In genomic region chr11:5897839-5898238, GRCm38 (mm10) we compare ENCODE assay signal across 14 mouse cellular contexts. TPM values are rescaled to one million over a fixed set of nuclear protein-coding genes. Genes with fewer than 3 reads are reported as not detected.
A peak's percentile ranks its signal among the peaks of the same experiment; 100 is the strongest.
DNase-seq lines count a peak whose midpoint lies in the region; ATAC-seq and TF ChIP-seq lines count a peak whose summit lies in the region.
"Had no signal": no experiment of that assay in that cellular context is flagged by ENCODE, and none has a peak within 500 bp of the region (broad histone marks: within the 10 kb centered on the region; RNA-seq: fewer than 3 reads in every experiment).

No protein-coding gene starts in this region.

- TF ChIP-seq CTCF in heart, adult 2 months (IDR thresholded peaks at IDR 0.05): no peak
- no peak for TF ChIP-seq CTCF in ES-Bruce4 (IDR thresholded peaks at IDR 0.05; ENCODE audit: low read depth, low read length)

- no peaks in the 10 kb centered on the region for H3K79me2 ChIP-seq in heart, adult 2 months (replicated peaks; ENCODE audit: control insufficient read depth, insufficient read depth, low read length)

- no peaks in the 10 kb centered on the region for H3K36me3 ChIP-seq in heart, adult 2 months (ENCODE audit: control insufficient read depth, insufficient read depth, low read length)
- H3K36me3 ChIP-seq in kidney, embryonic 14.5 days (ENCODE audit: control insufficient read depth, insufficient read depth, low read length): no peaks in the 10 kb centered on the region
- no peaks in the 10 kb centered on the region for H3K36me3 ChIP-seq in ES-Bruce4 (ENCODE audit: control insufficient read depth, insufficient read depth, low read length, poor library complexity, severe bottlenecking)
- H3K36me3 ChIP-seq in limb, embryonic 11.5 days (ENCODE audit: control insufficient read depth, insufficient read depth, low read length): no peaks in the 10 kb centered on the region
- H3K36me3 ChIP-seq: embryonic facial prominence, embryonic 15.5 days; midbrain, embryonic 13.5 days had no signal

- no peak for ATAC-seq in kidney, embryonic 14.5 days (ENCODE audit: low FRiP score, low TSS enrichment)
- no peak for ATAC-seq in limb, embryonic 11.5 days (ENCODE audit: insufficient number of reproducible peaks, low FRiP score, low TSS enrichment, low read depth)
- ATAC-seq: midbrain, embryonic 13.5 days had no signal

- no peak overlapping the region for H3K4me2 ChIP-seq in kidney, embryonic 14.5 days (replicated peaks; ENCODE audit: low read depth, low read length)
- H3K4me2 ChIP-seq in limb, embryonic 11.5 days (ENCODE audit: low read depth, severe bottlenecking): no peak overlapping the region; the same call in 1 of the 2 replicates
- H3K4me2 ChIP-seq: embryonic facial prominence, embryonic 15.5 days; midbrain, embryonic 13.5 days had no signal

- H3K27me3 ChIP-seq in heart, adult 2 months (ENCODE audit: control insufficient read depth, insufficient read depth, low read length): 0 out of 2 replicates have a peak, but pooled peaks cover 2% of the 10 kb centered on the region
- 0 out of 2 replicates have a peak, but pooled peaks cover 8% of the 10 kb centered on the region for H3K27me3 ChIP-seq in kidney, embryonic 14.5 days (ENCODE audit: control insufficient read depth, insufficient read depth, low read length)
- no peaks in the 10 kb centered on the region for H3K27me3 ChIP-seq in ES-Bruce4 (ENCODE audit: control insufficient read depth, insufficient read depth, low read length, poor library complexity, severe bottlenecking)
- H3K27me3 ChIP-seq in limb, embryonic 11.5 days (ENCODE audit: control insufficient read depth, insufficient read depth, low read length): peaks cover 10% of the 10 kb centered on the region

- peak overlapping the region; percentile 9; the same call in 1 of the 2 replicates for H3K27ac ChIP-seq in heart, adult 2 months
- no peak overlapping the region for H3K27ac ChIP-seq in kidney, embryonic 14.5 days (ENCODE audit: low read depth, low read length)
- no peak overlapping the region for H3K27ac ChIP-seq in ES-Bruce4 (ENCODE audit: insufficient read depth, low read length)
- no peak overlapping the region for H3K27ac ChIP-seq in limb, embryonic 11.5 days (replicated peaks; ENCODE audit: low read depth, low read length)
- H3K27ac ChIP-seq: embryonic facial prominence, embryonic 15.5 days; midbrain, embryonic 13.5 days had no signal

- 0 out of 2 replicates have a peak, but pooled peaks have one; percentile 10 for TF ChIP-seq POLR2A in heart, adult 2 months (IDR thresholded peaks at IDR 0.05; ENCODE audit: insufficient read depth, low read depth, low read length)
- TF ChIP-seq POLR2A in ES-Bruce4 (IDR thresholded peaks at IDR 0.05; ENCODE audit: insufficient read depth, low read length): no peak

- 31% methylated on average over 10 of the region's 10 CpGs for WGBS in heart, adult 2 months
- 17% methylated on average over 10 of the region's 10 CpGs for WGBS in kidney, embryonic 14.5 days
- WGBS in limb, embryonic 11.5 days: 8% methylated on average over 10 of the region's 10 CpGs

- H3K9ac ChIP-seq in heart, adult 2 months (ENCODE audit: low read depth, low read length): no peak overlapping the region
- no peak overlapping the region for H3K9ac ChIP-seq in kidney, embryonic 14.5 days (ENCODE audit: low read depth, low read length)
- peak overlapping the region; percentile 21 for H3K9ac ChIP-seq in ES-Bruce4 (ENCODE audit: low read depth, poor library complexity, severe bottlenecking)
- H3K9ac ChIP-seq in limb, embryonic 11.5 days (ENCODE audit: low read length): peak overlapping the region; percentile 27; the same call in 1 of the 2 replicates
- H3K9ac ChIP-seq: embryonic facial prominence, embryonic 15.5 days; midbrain, embryonic 13.5 days had no signal

- H3K9me3 ChIP-seq in kidney, embryonic 14.5 days (ENCODE audit: control insufficient read depth, low read length): no peaks in the 10 kb centered on the region
- no peaks in the 10 kb centered on the region for H3K9me3 ChIP-seq in ES-Bruce4 (replicated peaks; ENCODE audit: control insufficient read depth, insufficient read depth, low read length, poor library complexity, severe bottlenecking)
- no peaks in the 10 kb centered on the region for H3K9me3 ChIP-seq in limb, embryonic 11.5 days (ENCODE audit: control insufficient read depth, low read length)
- H3K9me3 ChIP-seq: embryonic facial prominence, embryonic 15.5 days; midbrain, embryonic 13.5 days had no signal

- DNase-seq in heart, adult 2 months: no peak
- DNase-seq in heart, adult 8-10 months (ENCODE audit: low spot score): no peak
- peak; percentile 29 for DNase-seq in kidney, postnatal 10 days
- no peak for DNase-seq in limb, embryonic 11.5 days (ENCODE audit: low spot score)
- DNase-seq in right cerebral cortex, postnatal 25 days: no peak
- DNase-seq in layer of hippocampus, postnatal 36 days: no peak
- DNase-seq: adrenal gland, postnatal 25 days; cerebellum, adult 18-20 months had no signal

- intact Hi-C loops in heart, adult 2 months (cut with DNase I): no loop called here

- H3K4me1 ChIP-seq in heart, adult 2 months (ENCODE audit: control insufficient read depth, insufficient read depth, low read length): no peaks in the 10 kb centered on the region
- peaks cover 43% of the 10 kb centered on the region for H3K4me1 ChIP-seq in kidney, embryonic 14.5 days (ENCODE audit: control insufficient read depth, insufficient read depth, low read length)
- peaks cover 4% of the 10 kb centered on the region for H3K4me1 ChIP-seq in ES-Bruce4 (ENCODE audit: control insufficient read depth, insufficient read depth, low read length)
- H3K4me1 ChIP-seq in limb, embryonic 11.5 days (ENCODE audit: control insufficient read depth, insufficient read depth, low read length): peaks cover 15% of the 10 kb centered on the region

- H3K4me3 ChIP-seq in heart, adult 2 months: no peak overlapping the region
- no peak overlapping the region for H3K4me3 ChIP-seq in kidney, embryonic 14.5 days (ENCODE audit: low read length)
- H3K4me3 ChIP-seq in ES-Bruce4 (ENCODE audit: low read depth, low read length): peak overlapping the region; percentile 40
- no peak overlapping the region for H3K4me3 ChIP-seq in limb, embryonic 11.5 days (ENCODE audit: low read depth, low read length)
- H3K4me3 ChIP-seq: embryonic facial prominence, embryonic 15.5 days; midbrain, embryonic 13.5 days had no signal

- no peak for TF ChIP-seq EP300 in heart, adult 2 months (IDR thresholded peaks at IDR 0.05; ENCODE audit: insufficient read depth, low read depth, low read length)
- TF ChIP-seq EP300 in ES-Bruce4 (IDR thresholded peaks at IDR 0.05; ENCODE audit: insufficient read depth, low read depth, low read length): no peak

RNA-seq across cellular contexts. Expression of gene Myl7, which starts 0.7 kb away (rescaled TPM):
- total RNA-seq in heart, adult 2 months (2021): 100 to 1,000 TPM; 463 to 551 TPM
- 1,125 and 1,658 TPM in 2 replicates for polyA plus RNA-seq in heart, adult 2 months (2012; rRNA removed)
- total RNA-seq in heart, adult 8-10 months (2022): 100 to 1,000 TPM; 455 to 787 (median 725) TPM
- polyA plus RNA-seq in kidney, embryonic 14.5 days (2014; fragmentation: Nextera tagmentation; extraction: Ambion mirVana): 1.5 and 2.4 TPM in 2 replicates
- 1.4 TPM in 1 of 2 replicates, not detected in the other for polyA plus RNA-seq in ES-Bruce4 (2011; ENCODE audit: insufficient read depth, insufficient read length, low read depth, missing spikeins)
- polyA plus RNA-seq in limb, embryonic 11.5 days (2014; fragmentation: Nextera tagmentation; extraction: Ambion mirVana): 2.2 and 3.6 TPM in 2 replicates
- not detected for total RNA-seq in layer of hippocampus, postnatal 36 days (2021)
- total RNA-seq: adrenal gland, postnatal 25 days; granulocyte monocyte progenitor cell, adult 5-6 weeks; left cerebral cortex, postnatal 14 days had no signal

RNA-seq across cellular contexts. Expression of gene Pold2, which starts 19.7 kb away (rescaled TPM):
- total RNA-seq in heart, adult 2 months (2021): 10 to 100 TPM; 30.9 to 42.6 TPM
- polyA plus RNA-seq in heart, adult 2 months (2012; rRNA removed): 49.1 and 58.1 TPM in 2 replicates
- 10 to 100 TPM; 33.1 to 50.4 (median 39.8) TPM for total RNA-seq in heart, adult 8-10 months (2022)
- 116 and 128 TPM in 2 replicates for polyA plus RNA-seq in kidney, embryonic 14.5 days (2014; fragmentation: Nextera tagmentation; extraction: Ambion mirVana)
- 127 and 175 TPM in 2 replicates for polyA plus RNA-seq in ES-Bruce4 (2011; ENCODE audit: insufficient read depth, insufficient read length, low read depth, missing spikeins)
- polyA plus RNA-seq in limb, embryonic 11.5 days (2014; fragmentation: Nextera tagmentation; extraction: Ambion mirVana): 103 and 111 TPM in 2 replicates
- 10 to 100 TPM; 23.5 to 25.2 TPM for total RNA-seq in layer of hippocampus, postnatal 36 days (2021)

RNA-seq across cellular contexts. Expression of gene Aebp1, which starts 36.1 kb away (rescaled TPM):
- total RNA-seq in heart, adult 2 months (2021): 10 to 100 TPM; 18.6 to 19.9 TPM
- polyA plus RNA-seq in heart, adult 2 months (2012; rRNA removed): 25.6 and 33.3 TPM in 2 replicates
- total RNA-seq in heart, adult 8-10 months (2022): 10 to 100 TPM; 14.9 to 28.0 (median 19.4) TPM
- 16.7 and 30.7 TPM in 2 replicates for polyA plus RNA-seq in kidney, embryonic 14.5 days (2014; fragmentation: Nextera tagmentation; extraction: Ambion mirVana)
- 4.9 and 5.5 TPM in 2 replicates for polyA plus RNA-seq in ES-Bruce4 (2011; ENCODE audit: insufficient read depth, insufficient read length, low read depth, missing spikeins)
- polyA plus RNA-seq in limb, embryonic 11.5 days (2014; fragmentation: Nextera tagmentation; extraction: Ambion mirVana): 5.3 and 7.2 TPM in 2 replicates
- 1 to 10 TPM; 4.8 to 8.3 TPM for total RNA-seq in layer of hippocampus, postnatal 36 days (2021)
- total RNA-seq: granulocyte monocyte progenitor cell, adult 5-6 weeks had no signal

RNA-seq across cellular contexts. Expression of gene Gck, which starts 52.0 kb away (rescaled TPM):
- 10 to 100 TPM; 10.4 to 13.9 TPM for total RNA-seq in heart, adult 2 months (2021)
- 10.5 and 15.4 TPM in 2 replicates for polyA plus RNA-seq in heart, adult 2 months (2012; rRNA removed)
- total RNA-seq in heart, adult 8-10 months (2022): 10 to 100 TPM; 15.2 to 30.8 (median 18.1) TPM
- 1.5 and 2.0 TPM in 2 replicates for polyA plus RNA-seq in kidney, embryonic 14.5 days (2014; fragmentation: Nextera tagmentation; extraction: Ambion mirVana)
- polyA plus RNA-seq in ES-Bruce4 (2011; ENCODE audit: insufficient read depth, insufficient read length, low read depth, missing spikeins): not detected in 2 replicates
- polyA plus RNA-seq in limb, embryonic 11.5 days (2014; fragmentation: Nextera tagmentation; extraction: Ambion mirVana): 0.41 and 1.6 TPM in 2 replicates
- 1 to 10 TPM; 2.4 to 3.7 TPM for total RNA-seq in layer of hippocampus, postnatal 36 days (2021)
- total RNA-seq: granulocyte monocyte progenitor cell, adult 5-6 weeks had no signal

RNA-seq across cellular contexts. Expression of gene Ykt6, which starts 57.7 kb away (rescaled TPM):
- total RNA-seq in heart, adult 2 months (2021): 10 to 100 TPM; 53.4 to 62.2 TPM
- polyA plus RNA-seq in heart, adult 2 months (2012; rRNA removed): 46.3 and 71.2 TPM in 2 replicates
- 10 to 100 TPM; 54.8 to 67.3 (median 62.1) TPM for total RNA-seq in heart, adult 8-10 months (2022)
- 23.1 and 34.4 TPM in 2 replicates for polyA plus RNA-seq in kidney, embryonic 14.5 days (2014; fragmentation: Nextera tagmentation; extraction: Ambion mirVana)
- 53.7 and 60.3 TPM in 2 replicates for polyA plus RNA-seq in ES-Bruce4 (2011; ENCODE audit: insufficient read depth, insufficient read length, low read depth, missing spikeins)
- 29.0 and 30.3 TPM in 2 replicates for polyA plus RNA-seq in limb, embryonic 11.5 days (2014; fragmentation: Nextera tagmentation; extraction: Ambion mirVana)
- 10 to 100 TPM; 68.2 to 73.2 TPM for total RNA-seq in layer of hippocampus, postnatal 36 days (2021)

Comparison
In these comparisons a context has a peak if more than half of its experiments do, and no peak if none do; other contexts are left out.
1. H3K9ac ChIP-seq: peak in ES-Bruce4 (single experiment) and limb, embryonic 11.5 days (single experiment); none in heart, adult 2 months (single experiment) and kidney, embryonic 14.5 days (single experiment).
2. RNA of gene Myl7, which starts 0.7 kb away (polyA plus RNA-seq): 1,125 to 1,658 TPM in heart, adult 2 months; 2.2 to 3.6 TPM in limb, embryonic 11.5 days, 1.5 to 2.4 TPM in kidney, embryonic 14.5 days and 1.4 TPM in ES-Bruce4; every median in the first group is over 100 times any median in the second.